Mouse (Mus musculus): ENCODE measurements around the gene Gm4707.
"Not testable (repeated sequence)": the region's sequence is repeated elsewhere in the genome, so short reads cannot be mapped to it uniquely, and the experiment has no call there.

DNA sequence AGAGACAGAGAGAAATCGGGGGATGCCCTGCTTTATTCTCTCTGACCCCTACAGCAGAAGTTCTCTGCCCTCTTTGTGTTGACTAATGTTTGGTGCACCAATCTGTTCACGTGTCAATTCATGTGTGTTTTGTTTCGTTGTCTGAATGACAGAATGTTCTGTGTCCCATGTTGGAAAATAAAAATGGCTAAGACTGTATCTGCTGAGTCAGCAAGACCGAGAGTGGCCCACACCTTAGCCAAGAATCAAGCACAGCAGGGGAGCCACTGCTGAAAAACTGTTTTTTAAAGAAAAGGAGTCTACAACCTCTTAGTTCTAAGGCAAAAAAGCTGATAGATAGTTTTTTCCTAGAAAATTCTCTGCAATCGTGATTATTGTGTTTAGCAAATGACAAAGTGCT, 40.3 kb downstream of the Gm4707 start:
- not testable (repeated sequence) for TF ChIP-seq CTCF (conservative IDR thresholded peaks at IDR 0.05; ENCODE audit: insufficient read depth, insufficient read length, low read depth, low read length); POLR2A (IDR thresholded peaks at IDR 0.05; ENCODE audit: low read depth, low read length)
